Mouse (Mus musculus) midbrain, embryonic 14.5 days (tissue): Measurements from ENCODE around the gene Camk1d. TPM values are rescaled to one million over a fixed set of nuclear protein-coding genes. Genes with fewer than 3 reads are reported as not detected.
A peak's percentile ranks its signal among the peaks of the same experiment; 100 is the strongest.

Experiments
- ATAC-seq: fragments of 200-750 bp; cut with Nextera tagmentation; 2 replicates; pipeline ENCODE4 v1.8.0; 2017; ENCODE audit warnings: moderate number of reproducible peaks, moderate library complexity; ENCODE audit not compliant: low FRiP score, low TSS enrichment
- DNase-seq: peaks from one replicate; pipeline ENCODE4 v3.0.0-alpha.2; 2015
- H3K27ac ChIP-seq: fragments of 300-500 bp; sonication (generic); replicated peaks from 2 replicates; pipeline ENCODE4 v1.5.1; 2014; ENCODE audit warnings: mild to moderate bottlenecking, low read depth, low read length, moderate library complexity
- H3K27me3 ChIP-seq: fragments of 300-500 bp; sonication (generic); 2 replicates; pipeline ENCODE4 v1.6.1; 2014; ENCODE audit warnings: low read length, control low read depth, mixed read lengths; ENCODE audit not compliant: control insufficient read depth, insufficient read depth
- H3K36me3 ChIP-seq: fragments of 300-500 bp; sonication (generic); 2 replicates; pipeline ENCODE4 v1.6.1; 2014; ENCODE audit warnings: low read length, control low read depth; ENCODE audit not compliant: control insufficient read depth, insufficient read depth
- H3K4me1 ChIP-seq: fragments of 300-500 bp; sonication (generic); 2 replicates; pipeline ENCODE4 v1.6.1; 2014; ENCODE audit warnings: mild to moderate bottlenecking, antibody characterized with exemption, low read length, control low read depth; ENCODE audit not compliant: control insufficient read depth, insufficient read depth
- H3K4me2 ChIP-seq: fragments of 300-500 bp; sonication (generic); 2 replicates; pipeline ENCODE4 v1.6.1; 2014; ENCODE audit warnings: mild to moderate bottlenecking, low read length, moderate library complexity
- H3K4me3 ChIP-seq: fragments of 300-500 bp; sonication (generic); replicated peaks from 2 replicates; pipeline ENCODE4 v1.5.1; 2014; ENCODE audit warnings: low read depth, low read length
- H3K9ac ChIP-seq: fragments of 300-500 bp; sonication (generic); replicated peaks from 2 replicates; pipeline ENCODE4 v1.6.1; 2014; ENCODE audit warnings: mild to moderate bottlenecking, low read length, moderate library complexity
- H3K9me3 ChIP-seq: fragments of 300-500 bp; sonication (generic); 2 replicates; pipeline ENCODE4 v1.6.1; 2016; ENCODE audit warnings: low read length, control low read depth, mixed read lengths; ENCODE audit not compliant: control insufficient read depth
- WGBS: fragments of 180-500 bp; shearing (Covaris S2); extraction: QIAGEN DNeasy Blood & Tissue Kit; methylation state at CpG from one replicate; pipeline ENCODE4 v1.1.7; 2014; 5-methylcytosine and 5-hydroxymethylcytosine counted together
- polyA plus RNA-seq: library from polyadenylated mRNA; unstranded; fragments of >200 nt; fragmentation: Nextera tagmentation; extraction: Ambion mirVana; gene quantifications from 2 replicates; pipeline ENCODE4 v1.2.1, GENCODE M21; 2014

Gene Camk1d
- polyA plus RNA-seq, 1 experiment from 2014 or later: 6.0 TPM

GRCm38 (mm10) chr2:5646322-5646721 lies 68.0 kb downstream of the Camk1d start:
- Histone ChIP-seq H3K9me3 (no peaks in the 10 kb centered on the region), H3K27ac (no peak overlapping the region), H3K27me3 (no peaks in the 10 kb centered on the region), H3K4me2 (no peak overlapping the region), H3K4me3 (no peak overlapping the region), H3K9ac (no peak overlapping the region), H3K36me3 (no peaks in the 10 kb centered on the region), H3K4me1 (no peaks in the 10 kb centered on the region)
- ATAC-seq: no peak
- WGBS: 91% methylated on average over 5 of the region's 5 CpGs
- no peak for DNase-seq

- Histone ChIP-seq H3K9me3 (no peaks in the 10 kb centered on the region), H3K36me3 (no peaks in the 10 kb centered on the region), H3K27ac (no peak overlapping the region), H3K27me3 (no peaks in the 10 kb centered on the region), H3K4me1 (no peaks in the 10 kb centered on the region), H3K9ac (no peak overlapping the region), H3K4me3 (no peak overlapping the region), H3K4me2 (no peak overlapping the region)
- DNase-seq (no peak), ATAC-seq (no peak)
- WGBS: 82% methylated on average over 2 of the region's 2 CpGs
These were observed 68.7 kb downstream of the Camk1d start for GRCm38 (mm10) chr2:5645584-5645983.

- Histone ChIP-seq H3K4me1 (no peaks in the 10 kb centered on the region), H3K27ac (no peak overlapping the region), H3K9ac (no peak overlapping the region), H3K4me3 (no peak overlapping the region), H3K36me3 (no peaks in the 10 kb centered on the region), H3K9me3 (no peaks in the 10 kb centered on the region), H3K27me3 (no peaks in the 10 kb centered on the region), H3K4me2 (no peak overlapping the region)
- DNase-seq (no peak), ATAC-seq (no peak)
- 77% methylated on average over 3 of the region's 3 CpGs for WGBS
These were observed 70.4 kb downstream of the Camk1d start for GRCm38 (mm10) chr2:5643937-5644336.

- H3K4me3 ChIP-seq: no peak overlapping the region
- WGBS: 80% methylated on average over 7 of the region's 7 CpGs
- ATAC-seq: no peak
- H3K27me3 ChIP-seq: no peaks in the 10 kb centered on the region
- no peak overlapping the region for H3K27ac ChIP-seq
- H3K36me3 ChIP-seq: no peaks in the 10 kb centered on the region
- no peak overlapping the region for H3K4me2 ChIP-seq
- DNase-seq: no peak
- H3K9me3 ChIP-seq: no peaks in the 10 kb centered on the region
- no peak overlapping the region for H3K9ac ChIP-seq
- H3K4me1 ChIP-seq: no peaks in the 10 kb centered on the region
These were observed 71.1 kb downstream of the Camk1d start for GRCm38 (mm10) chr2:5643226-5643625.

- ATAC-seq: no peak
- no peak for DNase-seq
- Histone ChIP-seq H3K27ac (no peak overlapping the region), H3K4me3 (no peak overlapping the region), H3K36me3 (no peaks in the 10 kb centered on the region), H3K27me3 (no peaks in the 10 kb centered on the region), H3K9ac (no peak overlapping the region), H3K9me3 (no peaks in the 10 kb centered on the region), H3K4me2 (no peak overlapping the region), H3K4me1 (no peaks in the 10 kb centered on the region)
- WGBS: 73% methylated on average over 5 of the region's 5 CpGs
These were observed 71.7 kb downstream of the Camk1d start for GRCm38 (mm10) chr2:5642624-5643023.

GRCm38 (mm10) chr2:5641678-5642077 lies 72.6 kb downstream of the Camk1d start:
- WGBS: 72% methylated on average over 5 of the region's 5 CpGs
- no peak overlapping the region for H3K4me2 ChIP-seq

GRCm38 (mm10) chr2:5640586-5640985 lies 73.7 kb downstream of the Camk1d start:
- WGBS: 90% methylated on average over 5 of the region's 5 CpGs
- Histone ChIP-seq H3K9me3 (no peaks in the 10 kb centered on the region), H3K36me3 (no peaks in the 10 kb centered on the region), H3K27me3 (no peaks in the 10 kb centered on the region), H3K27ac (no peak overlapping the region), H3K4me1 (no peaks in the 10 kb centered on the region), H3K4me2 (no peak overlapping the region), H3K9ac (no peak overlapping the region), H3K4me3 (no peak overlapping the region)
- no peak for ATAC-seq
- no peak for DNase-seq

More at GRCm38 (mm10) chr2:5641678-5642077, 72.6 kb downstream of the Camk1d start:
- no peak overlapping the region for H3K9ac ChIP-seq
- H3K36me3 ChIP-seq: no peaks in the 10 kb centered on the region
- no peak overlapping the region for H3K4me3 ChIP-seq
- no peak overlapping the region for H3K27ac ChIP-seq
- H3K27me3 ChIP-seq: no peaks in the 10 kb centered on the region
- ATAC-seq: no peak
- no peaks in the 10 kb centered on the region for H3K9me3 ChIP-seq
- no peaks in the 10 kb centered on the region for H3K4me1 ChIP-seq
- DNase-seq: peak; percentile 4

GRCm38 (mm10) chr2:5636801-5637742 lies 77.2 kb downstream of the Camk1d start:
- H3K4me2 ChIP-seq: no peak overlapping the region
- no peaks in the 10 kb centered on the region for H3K27me3 ChIP-seq
- H3K9ac ChIP-seq: no peak overlapping the region
- no peaks in the 10 kb centered on the region for H3K36me3 ChIP-seq
- WGBS: 83% methylated on average over 14 of the region's 14 CpGs
- H3K4me1 ChIP-seq: no peaks in the 10 kb centered on the region
- ATAC-seq (no peak), DNase-seq (peak; percentile 35)
- no peaks in the 10 kb centered on the region for H3K9me3 ChIP-seq
- H3K4me3 ChIP-seq: no peak overlapping the region
- no peak overlapping the region for H3K27ac ChIP-seq

GRCm38 (mm10) chr2:5632355-5632684 lies 82.0 kb downstream of the Camk1d start:
- Histone ChIP-seq H3K27ac (no peak overlapping the region), H3K9me3 (no peaks in the 10 kb centered on the region), H3K4me2 (no peak overlapping the region), H3K9ac (no peak overlapping the region), H3K4me1 (no peaks in the 10 kb centered on the region), H3K4me3 (no peak overlapping the region), H3K36me3 (no peaks in the 10 kb centered on the region), H3K27me3 (no peaks in the 10 kb centered on the region)
- ATAC-seq: no peak
- no peak for DNase-seq
- 91% methylated on average over 6 of the region's 6 CpGs for WGBS
